Mouse (Mus musculus): ENCODE measurements around the gene 2310007B03Rik.
A peak's percentile ranks its signal among the peaks of the same experiment; 100 is the strongest.
"Not testable (repeated sequence)": the region's sequence is repeated elsewhere in the genome, so short reads cannot be mapped to it uniquely, and the experiment has no call there.

The 2310007B03Rik gene

GRCm38 (mm10) chr1:93160501-93161133, at the start of gene 2310007B03Rik:
TSS of gene 2310007B03Rik (minus strand) at chr1:93160948.
- no peak for DNase-seq (ENCODE audit: low spot score)

- peak; percentile 74 for DNase-seq (ENCODE audit: low spot score)
Measured at GRCm38 (mm10) chr1:93210213-93210641, 49.5 kb upstream of the 2310007B03Rik start.

GRCm38 (mm10) chr1:93207536-93208064, 46.9 kb upstream of the 2310007B03Rik start:
- no peak for DNase-seq (ENCODE audit: low spot score)

GRCm38 (mm10) chr1:93206277-93206970, 45.7 kb upstream of the 2310007B03Rik start:
- no peak for DNase-seq (ENCODE audit: low spot score)

GRCm38 (mm10) chr1:93197916-93198315, 37.2 kb upstream of the 2310007B03Rik start:
- DNase-seq (ENCODE audit: low spot score): no peak

GRCm38 (mm10) chr1:93197454-93197853, 36.7 kb upstream of the 2310007B03Rik start:
- not testable (repeated sequence) for DNase-seq (ENCODE audit: low spot score)

GRCm38 (mm10) chr1:93194961-93195360, 34.2 kb upstream of the 2310007B03Rik start:
- no peak for DNase-seq (ENCODE audit: low spot score)

GRCm38 (mm10) chr1:93190726-93191305, 30.1 kb upstream of the 2310007B03Rik start:
- no peak for DNase-seq (ENCODE audit: low spot score)

- no peak for DNase-seq (ENCODE audit: low spot score)
Measured at GRCm38 (mm10) chr1:93184071-93184828, 23.5 kb upstream of the 2310007B03Rik start.

- no peak for DNase-seq (ENCODE audit: low spot score)
Measured at GRCm38 (mm10) chr1:93182281-93182680, 21.5 kb upstream of the 2310007B03Rik start.

GRCm38 (mm10) chr1:93176525-93177332, 16.0 kb upstream of the 2310007B03Rik start:
- DNase-seq (ENCODE audit: low spot score): peak; percentile 79

- DNase-seq (ENCODE audit: low spot score): no peak
Measured at GRCm38 (mm10) chr1:93175849-93176248, 15.1 kb upstream of the 2310007B03Rik start.

- peak; percentile 81 for DNase-seq (ENCODE audit: low spot score)
Measured at GRCm38 (mm10) chr1:93174399-93174798, 13.7 kb upstream of the 2310007B03Rik start.

- no peak for DNase-seq (ENCODE audit: low spot score)
Measured at GRCm38 (mm10) chr1:93173665-93174064, 12.9 kb upstream of the 2310007B03Rik start.

- no peak for DNase-seq (ENCODE audit: low spot score)
Measured at GRCm38 (mm10) chr1:93168295-93168775, 7.6 kb upstream of the 2310007B03Rik start, which contains the start of gene Crocc2. TSS of gene Crocc2 (plus strand) at chr1:93168725.

GRCm38 (mm10) chr1:93166346-93167079, 5.8 kb upstream of the 2310007B03Rik start:
- no peak for DNase-seq (ENCODE audit: low spot score)

GRCm38 (mm10) chr1:93165447-93165846, 4.7 kb upstream of the 2310007B03Rik start:
- DNase-seq (ENCODE audit: low spot score): no peak

- no peak for DNase-seq (ENCODE audit: low spot score)
Measured at GRCm38 (mm10) chr1:93162588-93162987, 1.8 kb upstream of the 2310007B03Rik start.

- DNase-seq (ENCODE audit: low spot score): no peak
Measured at GRCm38 (mm10) chr1:93161921-93162320, 1.2 kb upstream of the 2310007B03Rik start.

- no peak for DNase-seq (ENCODE audit: low spot score)
Measured at GRCm38 (mm10) chr1:93161350-93161749, 602 bp upstream of the 2310007B03Rik start.

Measured in ovary, postnatal 36 days (tissue).